Mouse (Mus musculus) myocyte (in vitro differentiated cells): ENCODE results near the gene Rabl6. TPM values are rescaled to one million over a fixed set of nuclear protein-coding genes. Genes with fewer than 3 reads are reported as not detected.

Experiments
- H3K27me3 ChIP-seq: one replicate; pipeline ENCODE4 v1.6.1; 2011; ENCODE audit not compliant: control insufficient read depth, insufficient read depth, insufficient read length
- H3K36me3 ChIP-seq: one replicate; pipeline ENCODE4 v1.6.1; 2011; ENCODE audit not compliant: control insufficient read depth, insufficient read depth
- H3K4me2 ChIP-seq: one replicate; pipeline ENCODE4 v1.6.1; 2011; ENCODE audit warnings: low read depth, control low read depth
- H3K4me3 ChIP-seq: one replicate; pipeline ENCODE4 v1.5.1; 2011; ENCODE audit warnings: mild to moderate bottlenecking, control low read depth, moderate library complexity
- H3K79me2 ChIP-seq: one replicate; pipeline ENCODE4 v1.6.1; 2011; ENCODE audit not compliant: control insufficient read depth, insufficient read depth
- H3ac ChIP-seq: one replicate; pipeline ENCODE4 v1.6.1; 2011; ENCODE audit not compliant: control insufficient read depth, insufficient read length
- CEBPB ChIP-seq: IDR thresholded peaks from 2 replicates; pipeline ENCODE4 v1.6.1; 2011; ENCODE audit warnings: mild to moderate bottlenecking, moderate library complexity; ENCODE audit not compliant: poor library complexity, insufficient read depth, severe bottlenecking
- E2F4 ChIP-seq: IDR thresholded peaks from one replicate; pipeline ENCODE4 v1.6.1; 2011; ENCODE audit warnings: mild to moderate bottlenecking, control low read depth, moderate library complexity; ENCODE audit not compliant: insufficient read depth
- MAX ChIP-seq: IDR thresholded peaks from one replicate; pipeline ENCODE4 v1.6.1; 2011; ENCODE audit warnings: low read depth, mild to moderate bottlenecking, control low read depth
- MYOD1 ChIP-seq, 3 experiments: IDR thresholded peaks; one replicate each; pipeline ENCODE4 v1.6.1; 2011; ENCODE audit warnings: control low read depth in 2 of 3, low read depth in 2 of 3, mild to moderate bottlenecking in 2 of 3, moderate library complexity in 1 of 3; ENCODE audit not compliant: insufficient read length in 2 of 3, control insufficient read depth in 1 of 3
- MYOG ChIP-seq, 3 experiments: IDR thresholded peaks; one replicate each; pipeline ENCODE4 v1.6.1; 2011; ENCODE audit warnings: control low read depth in 2 of 3, low read depth in 2 of 3, mild to moderate bottlenecking in 2 of 3; ENCODE audit not compliant: insufficient read length in 2 of 3, control insufficient read depth in 1 of 3, insufficient read depth in 1 of 3
- POLR2A ChIP-seq: IDR thresholded peaks from one replicate; pipeline ENCODE4 v1.6.1; 2011; ENCODE audit warnings: low read depth, mild to moderate bottlenecking, control low read depth, moderate library complexity; ENCODE audit not compliant: insufficient read length
- POLR2AphosphoS2 ChIP-seq: IDR thresholded peaks from one replicate; pipeline ENCODE4 v1.6.1; 2011; ENCODE audit warnings: low read depth, control low read depth; ENCODE audit not compliant: insufficient read length
- REST ChIP-seq: IDR thresholded peaks from one replicate; pipeline ENCODE4 v1.6.1; 2011; ENCODE audit warnings: mild to moderate bottlenecking, control low read depth, moderate library complexity; ENCODE audit not compliant: insufficient read depth, insufficient read length
- SRF ChIP-seq: IDR thresholded peaks from one replicate; pipeline ENCODE4 v1.6.1; 2011; ENCODE audit warnings: low read depth; ENCODE audit not compliant: control insufficient read depth, insufficient read length
- TCF12 ChIP-seq: IDR thresholded peaks from one replicate; pipeline ENCODE4 v1.6.1; 2011; ENCODE audit warnings: mild to moderate bottlenecking, control low read depth; ENCODE audit not compliant: poor library complexity, insufficient read depth, severe bottlenecking
- TCF3 ChIP-seq: IDR thresholded peaks from one replicate; pipeline ENCODE4 v1.6.1; 2011; ENCODE audit warnings: low read depth, control low read depth; ENCODE audit not compliant: insufficient read length
- USF1 ChIP-seq: IDR thresholded peaks from one replicate; pipeline ENCODE4 v1.6.1; 2011; ENCODE audit warnings: low read depth, mild to moderate bottlenecking, control low read depth, moderate library complexity
- polyA plus RNA-seq: library from polyadenylated mRNA; unstranded; fragments of >200 nt; fragmentation: generic; extraction: Trizol; gene quantifications from one replicate; pipeline ENCODE4 v1.2.1, GENCODE M21; 2012; ENCODE audit warnings: missing spikeins

Gene Rabl6
- polyA plus RNA-seq, 1 experiment, result 76.5 TPM

DNA sequence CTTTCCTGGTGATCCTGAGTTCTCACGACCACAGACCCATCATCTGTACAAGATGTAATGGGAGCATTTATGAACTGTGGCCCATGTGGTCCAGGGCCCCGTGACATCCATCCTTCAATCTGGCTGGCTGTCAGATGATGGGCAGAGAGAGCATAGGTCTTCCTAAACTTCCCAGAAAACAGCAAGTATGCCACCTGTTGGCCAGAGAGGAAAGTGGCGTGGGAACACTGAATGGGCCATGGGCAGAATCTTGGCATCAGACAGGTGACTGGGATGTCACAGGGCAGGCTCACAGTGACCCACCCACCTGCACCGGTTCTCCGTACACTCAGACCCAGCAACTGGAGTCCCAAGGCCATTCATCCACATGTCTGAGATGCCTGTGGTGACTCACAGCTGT, 57.1 kb downstream of the Rabl6 start:
- TF ChIP-seq USF1 (peak; percentile 25), POLR2A (no peak)

DNA sequence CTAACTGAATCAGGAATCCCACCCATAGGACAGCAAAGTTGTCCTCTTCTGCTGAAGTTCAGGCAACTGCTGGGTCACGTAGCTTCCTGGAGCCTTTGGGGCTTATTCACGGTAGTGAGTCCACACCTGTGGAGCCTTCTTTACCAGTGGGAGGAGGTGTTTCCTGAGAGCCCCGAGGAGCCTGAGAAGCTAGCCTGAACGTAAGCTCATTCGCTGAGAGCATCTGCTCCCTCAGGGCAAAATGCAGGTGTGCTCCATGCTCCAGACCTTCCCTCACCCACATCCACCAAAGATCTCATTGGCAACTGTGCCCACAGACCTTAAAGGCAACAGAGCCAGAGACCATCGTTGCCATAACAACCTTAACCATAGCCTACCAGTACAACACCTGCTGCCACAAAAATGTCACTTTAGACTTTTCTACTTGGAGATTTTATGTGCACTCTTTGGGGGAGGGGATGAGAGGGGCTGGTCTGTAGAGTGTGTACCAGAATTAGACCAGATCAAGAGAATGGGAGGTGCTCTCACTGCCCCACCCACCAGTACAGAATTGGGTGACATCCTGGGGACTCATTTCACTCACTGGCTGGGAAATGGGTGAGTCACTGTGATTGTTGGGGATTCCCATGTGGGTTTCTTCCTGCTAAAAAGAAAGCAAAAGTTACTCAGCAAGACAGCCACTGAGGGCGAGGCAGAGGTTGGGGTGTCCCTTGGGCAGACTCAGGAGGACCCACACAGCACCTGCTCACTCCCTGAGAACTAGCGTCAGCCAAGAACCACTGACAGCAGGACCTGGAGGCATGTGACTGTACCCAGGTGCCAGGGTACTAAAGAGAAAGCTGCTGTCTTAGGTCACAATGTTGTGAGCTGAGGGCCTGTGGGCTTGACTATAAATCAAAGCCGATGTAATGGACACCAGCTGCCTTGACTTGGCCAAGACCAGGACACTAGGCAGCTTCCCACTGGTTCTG, 59.0 kb downstream of the Rabl6 start:
- no peaks in the 10 kb centered on the region for H3K27me3 ChIP-seq
- peaks cover 22% of the 10 kb centered on the region for H3K79me2 ChIP-seq
- no peak overlapping the region for H3K4me3 ChIP-seq
- no peak overlapping the region for H3ac ChIP-seq
- no peaks in the 10 kb centered on the region for H3K36me3 ChIP-seq
- TF ChIP-seq MYOG (IDR thresholded peaks at IDR 0.05; ENCODE audit: control insufficient read depth in 1 of 3, insufficient read depth in 1 of 3, insufficient read length in 2 of 3, low read depth in 2 of 3) (peak in 1 of 3 experiments; percentile 76), MYOD1 (IDR thresholded peaks at IDR 0.05; ENCODE audit: control insufficient read depth in 1 of 3, insufficient read length in 2 of 3, low read depth in 2 of 3) (peak in 2 of 3 experiments; percentile 56 to 83), POLR2A (peak; percentile 27), MAX (no peak)
- peak overlapping the region; percentile 73 for H3K4me2 ChIP-seq

More for the DNA sequence above, 57.1 kb downstream of the Rabl6 start:
- no peak overlapping the region for H3ac ChIP-seq
- no peak overlapping the region for H3K4me2 ChIP-seq
- no peaks in the 10 kb centered on the region for H3K36me3 ChIP-seq
- H3K4me3 ChIP-seq, result no peak overlapping the region
- no peaks in the 10 kb centered on the region for H3K27me3 ChIP-seq
- H3K79me2 ChIP-seq, result peaks cover 3% of the 10 kb centered on the region

- Histone ChIP-seq H3K4me2 (peak within 1 kb of the TSS; percentile 93), H3K4me3 (peak within 1 kb of the TSS; percentile 77), H3K79me2 (peaks cover 46% of the 10 kb centered on the region), H3ac (peak within 1 kb of the TSS; percentile 28), H3K36me3 (peaks cover 4% of the 10 kb centered on the region), H3K27me3 (no peaks in the 10 kb centered on the region)
- no peak for TF ChIP-seq REST
- no peak for TF ChIP-seq CEBPB
- peak; percentile 79 for TF ChIP-seq E2F4
- peak; percentile 66 for TF ChIP-seq POLR2A
- TF ChIP-seq TCF3, result no peak
- peak; percentile 39 for TF ChIP-seq SRF
- TF ChIP-seq USF1, result no peak
- no peak for TF ChIP-seq MYOG (IDR thresholded peaks at IDR 0.05; ENCODE audit: control insufficient read depth in 1 of 3, insufficient read depth in 1 of 3, insufficient read length in 2 of 3, low read depth in 2 of 3)
- TF ChIP-seq POLR2AphosphoS2, result peak; percentile 66
Observed at GRCm38 (mm10) chr2:25546811-25547491, 61.4 kb downstream of the Rabl6 start, which contains the start of gene Traf2. TSS of gene Traf2 (minus strand) at chr2:25546940.

DNA sequence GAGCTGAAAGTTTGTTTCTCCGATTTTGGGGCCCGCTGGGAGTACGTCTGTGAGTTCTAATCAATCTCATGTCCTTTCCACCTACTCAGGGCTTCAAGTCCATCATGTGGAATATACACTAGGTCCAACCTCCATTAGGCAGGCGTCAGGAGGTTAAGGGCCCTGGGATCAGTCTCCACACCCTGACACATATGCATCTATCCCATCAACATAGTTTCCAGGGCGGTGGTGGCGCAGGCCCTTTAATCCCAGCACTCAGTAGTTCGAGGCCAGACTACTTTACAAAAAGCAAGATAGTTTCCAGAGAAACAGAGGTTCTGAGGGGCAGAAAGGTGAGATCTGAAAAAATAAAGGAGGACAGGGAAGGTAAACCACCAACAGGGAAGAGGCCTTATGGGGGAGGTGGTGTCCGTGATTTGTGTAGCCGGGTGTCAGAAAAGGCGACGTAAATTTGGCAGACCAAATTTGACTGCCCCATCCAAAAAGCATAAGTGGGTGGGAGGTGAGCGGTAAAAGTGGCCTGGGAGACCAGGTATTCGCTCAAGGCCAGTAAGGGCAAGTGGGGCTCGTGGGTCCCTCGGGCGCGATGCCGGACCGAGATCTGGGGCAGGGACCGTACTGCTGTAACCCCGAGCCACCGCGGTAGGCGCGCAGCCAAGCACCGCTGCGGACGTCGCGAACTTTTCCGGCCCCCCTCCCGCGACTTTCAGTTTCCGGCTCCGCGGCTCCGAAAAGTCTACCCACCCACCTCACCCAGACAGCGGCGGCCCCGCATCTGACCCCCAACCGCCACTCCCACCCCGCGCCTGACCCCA, 62.1 kb downstream of the Rabl6 start:
- H3K4me3 ChIP-seq, result peak overlapping the region; percentile 77
- H3K36me3 ChIP-seq, result peaks cover 4% of the 10 kb centered on the region
- peak overlapping the region; percentile 93 for H3K4me2 ChIP-seq
- peaks cover 50% of the 10 kb centered on the region for H3K79me2 ChIP-seq
- H3K27me3 ChIP-seq, result no peaks in the 10 kb centered on the region
- peak overlapping the region; percentile 28 for H3ac ChIP-seq
- TF ChIP-seq CEBPB (no peak), POLR2AphosphoS2 (no peak), POLR2A (peak; percentile 65), USF1 (no peak), E2F4 (no peak), MYOD1 (IDR thresholded peaks at IDR 0.05; ENCODE audit: control insufficient read depth in 1 of 3, insufficient read length in 2 of 3, low read depth in 2 of 3) (peak in 1 of 3 experiments; percentile 14)

DNA sequence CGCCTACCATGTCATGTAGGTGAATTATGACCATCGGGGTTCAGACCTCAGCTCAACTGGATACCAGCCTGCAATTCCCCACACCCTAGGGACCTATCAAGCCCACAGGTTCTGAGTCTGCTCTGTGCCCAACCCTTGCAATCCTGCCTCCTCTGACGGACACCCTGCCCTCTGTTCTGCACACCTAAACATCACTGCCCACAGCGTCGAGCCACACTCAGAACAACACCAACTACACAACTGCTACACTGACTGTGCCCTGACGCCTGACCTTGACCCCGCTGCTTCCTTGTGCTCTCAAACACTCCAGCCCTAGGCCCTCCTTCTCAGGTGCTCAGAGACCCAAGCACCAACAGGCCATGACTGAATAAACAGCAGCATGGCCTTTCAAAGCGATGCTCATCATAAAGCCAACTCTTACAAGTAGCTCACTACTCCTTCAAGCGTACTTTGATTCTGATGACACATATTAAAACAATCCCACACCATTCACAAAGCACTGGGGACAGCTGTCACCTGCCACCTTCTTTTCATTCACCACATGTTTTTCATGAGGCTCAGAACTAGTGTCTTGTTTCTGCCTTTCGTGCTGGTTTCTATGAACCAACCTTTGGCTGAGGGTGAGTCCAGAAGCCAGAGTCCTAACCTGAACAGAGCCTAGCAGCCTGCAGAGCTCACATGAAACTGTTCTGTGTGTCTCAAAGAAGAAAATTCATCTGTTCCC, 66.5 kb downstream of the Rabl6 start:
- Histone ChIP-seq H3K4me3 (no peak overlapping the region), H3K4me2 (peak overlapping the region; percentile 26), H3K27me3 (no peaks in the 10 kb centered on the region), H3ac (no peak overlapping the region), H3K36me3 (peaks cover 21% of the 10 kb centered on the region), H3K79me2 (peaks cover 94% of the 10 kb centered on the region)
- TF ChIP-seq E2F4 (no peak), POLR2AphosphoS2 (peak; percentile 18), SRF (no peak), REST (no peak), USF1 (no peak), MYOD1 (IDR thresholded peaks at IDR 0.05; ENCODE audit: control insufficient read depth in 1 of 3, insufficient read length in 2 of 3, low read depth in 2 of 3) (peak; percentile 46 to 89 (median 79)), TCF12 (peak; percentile 72), MYOG (IDR thresholded peaks at IDR 0.05; ENCODE audit: control insufficient read depth in 1 of 3, insufficient read depth in 1 of 3, insufficient read length in 2 of 3, low read depth in 2 of 3) (peak in 2 of 3 experiments; percentile 54 to 83), CEBPB (no peak), MAX (no peak), TCF3 (no peak)
